Mouse (Mus musculus): ENCODE measurements around the gene Sarm1. TPM values are rescaled to one million over a fixed set of nuclear protein-coding genes. Genes with fewer than 3 reads are reported as not detected.

The Sarm1 gene
- total RNA-seq, 2 experiments from 2014 or later = 51.0 to 53.2 TPM

GRCm38 (mm10) chr11:78513106-78513790, 15.7 kb upstream of the Sarm1 start:
- no peak for DNase-seq (ENCODE audit: low spot score in 2 of 2)

DNA sequence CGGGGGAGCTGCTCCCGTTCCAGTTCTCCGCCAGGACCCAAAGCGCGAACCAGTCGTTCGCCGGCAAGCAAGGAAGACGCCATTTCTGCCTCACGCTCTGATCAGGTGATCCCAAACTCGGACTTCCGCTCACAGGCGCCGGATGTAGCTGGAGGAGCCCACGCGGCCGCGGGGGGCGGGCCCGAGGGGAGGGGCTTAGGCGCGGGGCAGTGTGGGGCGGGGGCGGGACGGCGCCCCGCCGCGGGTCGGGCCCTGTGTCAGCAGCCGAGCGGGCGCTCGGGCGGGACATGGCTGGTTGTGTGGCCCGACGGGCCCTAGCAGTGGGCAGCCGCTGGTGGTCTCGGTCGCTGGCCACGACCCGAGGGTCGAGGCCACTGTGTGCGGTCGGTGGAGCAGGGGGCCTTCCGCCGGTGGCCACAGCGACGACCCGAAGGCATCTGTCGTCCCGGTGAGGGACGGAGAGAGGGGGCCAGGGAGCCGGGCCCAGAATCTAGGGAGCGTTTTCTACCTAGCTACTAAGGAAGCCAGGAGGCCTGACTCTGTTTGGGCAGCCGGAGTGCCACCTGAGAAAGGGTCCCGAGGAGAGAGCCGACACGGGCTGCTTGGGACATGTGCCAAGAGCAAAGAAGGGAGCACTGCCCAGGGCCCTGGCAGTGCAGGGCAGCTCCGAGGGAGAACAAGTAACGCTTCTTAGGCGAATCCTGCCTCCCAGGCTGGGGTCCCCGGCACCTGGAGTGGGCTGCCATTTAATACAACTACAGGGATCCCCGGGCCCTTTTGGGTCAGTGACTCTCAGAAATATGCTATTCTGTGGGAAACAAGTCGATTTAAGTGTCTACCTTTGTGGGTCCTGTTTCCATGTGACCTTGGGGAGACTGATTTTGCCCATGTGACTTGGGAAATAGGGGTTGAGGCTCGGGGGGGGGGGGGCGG, 14.7 kb upstream of the Sarm1 start, which contains the start of the genes Tmem199 and Poldip2:
Gene Tmem199 (minus strand): TSS at position 148 of the 933 bp plus-strand sequence.
Gene Poldip2 (plus strand): TSS at position 169 of the 933 bp plus-strand sequence.
- DNase-seq (ENCODE audit: low spot score in 2 of 2) = peak; percentile 82 to 93

DNA sequence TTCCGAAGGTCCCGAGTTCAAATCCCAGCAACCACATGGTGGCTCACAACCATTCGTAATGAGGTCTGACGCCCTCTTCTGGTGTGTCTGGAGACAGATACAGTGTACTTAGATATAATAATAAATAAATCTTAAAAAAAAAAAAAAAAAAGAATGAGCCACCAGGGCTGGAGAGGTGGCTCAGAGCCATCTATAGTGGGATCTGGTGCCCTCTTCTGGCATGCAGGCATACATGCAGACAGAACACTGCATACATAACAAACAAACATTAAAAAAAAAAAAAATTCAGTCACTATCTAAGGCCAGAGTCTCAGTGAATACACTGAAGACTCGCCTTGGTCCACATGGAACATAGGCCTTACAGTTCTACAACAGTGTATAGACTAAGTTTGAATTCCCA, 11.6 kb upstream of the Sarm1 start:
- no peak for DNase-seq (ENCODE audit: low spot score in 2 of 2)

DNA sequence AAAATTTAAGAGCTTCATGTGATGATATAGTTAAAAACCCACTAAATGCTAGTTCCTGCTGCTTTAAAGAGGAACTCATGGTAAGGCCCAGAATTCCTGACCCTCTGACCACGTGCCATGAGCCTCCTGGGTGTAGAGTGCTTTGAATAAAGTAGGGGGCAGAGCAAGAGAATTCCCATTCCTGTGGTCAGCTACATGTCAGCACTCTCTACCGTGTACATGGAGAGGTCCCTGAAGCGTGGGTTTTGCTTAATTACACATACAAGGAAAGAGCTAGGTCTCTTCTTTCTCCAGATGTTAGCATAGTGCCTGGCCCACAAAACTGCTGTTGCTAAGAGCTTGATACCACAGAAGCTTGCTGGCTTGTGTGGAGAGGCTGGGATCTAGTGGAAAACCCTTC, 7.9 kb upstream of the Sarm1 start:
- DNase-seq (ENCODE audit: low spot score in 2 of 2) = no peak

GRCm38 (mm10) chr11:78502909-78503650, 5.5 kb upstream of the Sarm1 start, which contains the start of gene Sebox:
TSS of gene Sebox (plus strand) at chr11:78503447.
- DNase-seq (ENCODE audit: low spot score in 2 of 2) = peak; percentile 42 to 76

DNA sequence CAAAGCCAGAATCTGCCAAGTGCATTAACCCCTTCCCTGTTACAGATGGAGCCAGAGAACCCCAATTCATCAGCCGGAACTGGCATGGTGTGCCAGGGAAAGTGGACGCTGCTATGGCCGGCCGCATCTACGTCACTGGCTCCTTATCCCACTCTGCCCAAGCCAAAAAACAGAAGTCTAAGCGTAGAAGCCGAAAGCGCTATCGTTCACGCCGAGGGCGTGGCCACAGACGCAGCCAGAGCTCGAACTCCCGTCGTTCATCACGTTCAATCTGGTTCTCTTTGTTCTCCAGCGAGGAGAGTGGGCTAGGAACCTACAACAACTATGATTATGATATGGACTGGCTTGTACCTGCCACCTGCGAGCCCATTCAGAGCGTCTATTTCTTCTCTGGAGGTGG, 4.0 kb upstream of the Sarm1 start:
- DNase-seq (ENCODE audit: low spot score in 2 of 2) = no peak

DNA sequence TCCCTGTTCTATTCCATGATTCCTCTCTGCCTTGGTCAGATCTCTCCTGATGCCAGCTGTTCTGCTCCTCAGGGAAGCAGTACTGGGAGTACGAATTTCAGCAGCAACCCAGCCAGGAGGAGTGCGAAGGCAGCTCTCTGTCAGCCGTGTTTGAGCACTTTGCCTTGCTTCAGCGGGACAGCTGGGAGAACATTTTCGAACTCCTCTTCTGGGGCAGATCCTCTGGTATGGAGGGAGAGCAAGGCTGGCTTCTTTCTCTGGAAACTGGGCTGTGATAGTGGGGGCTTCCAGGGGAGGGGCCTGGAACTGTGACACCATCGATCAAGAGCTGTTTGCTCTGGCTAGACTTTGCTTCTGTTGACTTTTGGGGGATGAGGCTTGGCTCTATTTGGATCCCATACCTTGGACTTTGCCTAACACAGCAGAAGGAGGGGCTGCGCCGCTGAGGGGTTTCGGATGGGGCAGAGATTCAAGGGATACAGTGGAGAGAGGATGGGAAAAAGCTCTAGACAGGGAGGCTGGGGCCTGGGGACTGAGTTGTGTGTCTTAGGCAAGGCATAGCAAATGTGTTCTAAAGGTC, 3.2 kb upstream of the Sarm1 start:
- no peak for DNase-seq (ENCODE audit: low spot score in 2 of 2)

GRCm38 (mm10) chr11:78499543-78499942, 2.0 kb upstream of the Sarm1 start:
- DNase-seq (ENCODE audit: low spot score in 2 of 2) = no peak

DNA sequence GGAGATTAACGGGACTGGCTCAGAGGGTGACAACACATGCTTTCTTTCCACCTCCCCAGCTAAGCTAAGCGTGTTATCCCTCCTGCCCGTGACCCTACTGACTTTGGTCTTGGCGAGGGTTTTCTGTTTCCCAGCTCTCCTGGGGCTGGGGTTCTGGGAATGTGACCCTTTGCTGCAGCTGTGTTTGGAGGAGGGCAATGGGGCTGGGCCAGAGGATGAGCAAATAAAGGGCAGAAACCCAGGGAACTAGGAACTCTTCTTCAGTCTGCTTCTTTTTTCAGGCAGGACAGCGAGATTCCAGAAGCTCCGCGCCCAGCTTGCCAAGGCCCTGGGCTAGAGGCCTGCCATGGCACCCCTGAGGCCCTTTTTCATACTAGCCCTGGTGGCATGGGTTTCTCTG, 1.4 kb upstream of the Sarm1 start, which contains the start of gene Vtn:
Gene Vtn (plus strand): TSS at position 88 of the 400 bp plus-strand sequence.
- no peak for DNase-seq (ENCODE audit: low spot score in 2 of 2)

DNA sequence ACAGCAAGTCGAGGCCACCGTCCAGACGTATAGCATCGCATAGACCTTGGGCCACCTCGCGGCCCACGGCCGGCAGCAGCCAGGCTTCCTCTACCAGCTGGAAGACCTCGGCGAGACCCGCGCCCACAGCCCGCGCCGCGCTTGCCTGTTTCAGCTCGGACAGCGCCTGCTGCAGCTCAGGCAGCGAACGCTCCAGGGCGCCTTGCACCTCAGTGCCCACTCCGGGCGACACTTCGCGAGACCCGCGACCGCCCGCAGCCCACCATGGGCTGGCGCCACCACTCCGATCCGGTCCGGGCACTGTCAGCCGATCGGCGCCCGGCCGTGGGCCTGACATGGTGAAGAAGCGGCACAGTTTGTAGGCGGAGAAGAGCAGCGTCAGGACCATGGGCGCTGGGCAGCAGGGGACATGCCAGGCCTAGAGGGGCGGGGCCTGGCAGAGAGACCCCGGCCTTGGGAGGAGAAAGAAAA, 448 bp downstream of the Sarm1 start:
- peak; percentile 43 to 61 for DNase-seq (ENCODE audit: low spot score in 2 of 2)

DNA sequence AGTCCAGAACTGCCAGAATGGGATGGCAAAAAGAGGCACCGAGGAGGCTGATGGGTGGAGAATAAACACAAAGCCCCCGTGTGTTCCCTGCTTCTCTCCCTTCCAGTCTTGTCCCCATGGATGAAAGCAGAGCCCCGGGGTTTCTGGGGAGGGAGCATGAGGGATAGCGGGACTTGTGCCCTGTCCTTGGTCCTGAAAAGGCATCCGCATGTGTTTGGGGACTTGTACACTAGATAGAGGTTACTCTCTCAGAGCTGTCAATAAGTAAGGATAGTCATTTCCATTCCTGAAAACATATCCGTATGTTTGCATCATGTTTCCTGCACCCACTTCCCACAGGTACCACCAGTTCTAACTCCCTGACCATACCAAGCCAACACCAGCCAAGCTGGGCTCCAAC, 1.6 kb downstream of the Sarm1 start:
- DNase-seq (ENCODE audit: low spot score in 2 of 2) = no peak

DNA sequence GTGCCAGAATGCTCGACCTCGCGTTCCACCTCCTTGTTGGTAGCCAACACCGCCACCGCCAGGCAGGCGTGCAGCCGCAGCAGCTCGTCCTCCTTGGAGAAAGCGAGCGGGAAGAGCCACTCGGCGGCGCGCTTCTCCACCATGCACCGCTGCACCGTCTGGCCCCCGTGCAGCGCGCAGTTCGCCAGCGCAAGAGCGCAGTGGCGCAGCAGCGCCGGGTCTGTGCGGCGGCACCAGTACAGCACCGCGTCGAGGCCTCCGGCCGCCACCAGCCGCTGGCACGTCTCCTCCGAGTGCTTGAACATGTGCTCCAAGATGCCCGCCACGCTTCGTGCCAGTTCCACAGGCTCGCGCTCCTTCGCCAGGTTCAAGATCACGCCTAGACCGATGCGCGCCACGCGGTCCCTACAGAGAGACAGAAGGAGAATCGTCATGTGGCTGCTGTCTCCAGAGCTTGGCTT, 6.7 kb downstream of the Sarm1 start:
- DNase-seq (ENCODE audit: low spot score in 2 of 2) = peak in 1 of 2 experiments; percentile 52

DNA sequence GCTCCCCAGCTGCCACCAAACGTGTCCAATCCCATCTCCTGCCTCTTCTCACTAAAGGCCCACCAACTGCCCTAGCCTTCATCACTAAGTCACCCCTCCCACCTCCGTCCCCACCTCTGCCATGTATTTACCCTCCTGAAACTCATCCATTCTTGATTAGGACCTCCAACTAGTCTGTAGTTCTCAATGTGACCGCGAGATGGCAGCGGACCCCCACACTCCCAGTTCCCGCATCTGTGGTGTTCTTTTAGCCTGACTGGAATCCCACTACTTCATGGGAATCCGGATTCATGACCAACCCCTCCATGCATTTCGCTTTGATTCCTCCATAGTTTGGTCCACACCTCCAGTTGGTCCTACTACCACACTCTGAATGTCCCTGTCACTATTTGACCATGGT, 9.4 kb downstream of the Sarm1 start:
- DNase-seq (ENCODE audit: low spot score in 2 of 2) = peak; percentile 85 to 88

- DNase-seq (ENCODE audit: low spot score in 2 of 2) = no peak
Observed at GRCm38 (mm10) chr11:78483639-78484038, 13.9 kb downstream of the Sarm1 start.

GRCm38 (mm10) chr11:78475289-78475688, 22.3 kb downstream of the Sarm1 start:
- DNase-seq (ENCODE audit: low spot score in 2 of 2) = no peak

DNA sequence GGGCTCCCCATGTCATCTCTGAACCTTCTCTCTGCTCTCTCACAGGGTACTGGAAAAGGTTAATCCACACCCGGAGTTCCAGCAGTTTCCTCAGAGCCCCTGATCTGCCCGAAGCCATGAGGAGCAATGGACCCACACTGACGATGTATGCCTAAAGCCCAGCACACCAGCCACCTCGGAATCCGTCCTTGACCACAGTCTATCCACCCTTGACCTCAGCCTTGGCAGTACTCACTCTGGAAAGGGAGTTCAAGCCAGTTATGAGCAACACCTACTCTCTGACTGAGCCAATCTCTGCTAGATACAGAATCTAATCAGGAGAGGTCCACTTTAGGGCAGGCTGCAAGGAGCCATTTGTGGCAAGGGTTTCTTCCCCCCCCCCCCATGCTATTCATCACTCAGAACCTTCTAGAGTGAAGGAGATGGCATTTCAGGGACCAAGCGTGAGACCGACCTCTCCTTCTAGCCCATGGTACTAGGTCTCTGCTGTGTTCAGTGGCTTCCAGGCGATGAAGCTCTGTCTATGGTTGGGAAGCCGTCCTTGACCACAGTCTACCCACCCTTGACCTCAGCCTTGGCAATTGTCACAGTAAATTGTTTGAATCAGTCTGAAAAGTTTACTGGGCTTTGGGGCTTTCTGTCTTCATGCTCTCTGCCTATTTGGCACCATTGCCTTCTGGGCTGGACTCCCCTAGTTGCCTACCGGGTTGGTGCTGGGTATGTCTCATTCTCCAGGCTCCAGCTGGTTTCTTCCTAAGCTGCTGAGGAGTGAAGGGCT, 26.0 kb downstream of the Sarm1 start:
- DNase-seq (ENCODE audit: low spot score in 2 of 2) = no peak

DNA sequence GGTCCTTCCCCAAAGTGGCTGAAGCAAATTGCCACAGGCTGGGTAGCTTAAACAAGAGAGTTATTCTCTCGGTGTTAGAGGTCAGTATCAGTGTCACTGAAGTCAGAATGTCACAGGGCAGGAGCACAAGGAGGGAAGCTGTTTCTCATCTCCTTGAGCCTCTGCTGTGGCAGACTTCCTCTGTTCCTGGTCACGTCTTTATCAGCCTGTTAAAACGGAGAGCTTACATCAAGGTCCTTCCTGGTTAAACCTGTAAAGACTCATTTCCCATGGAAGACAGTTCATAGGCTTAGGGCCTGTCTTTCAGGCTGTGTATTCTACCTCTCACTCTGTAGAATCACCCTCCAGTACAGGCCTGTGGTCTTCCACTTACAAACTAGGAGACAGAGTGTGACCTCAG, 29.6 kb downstream of the Sarm1 start:
- DNase-seq (ENCODE audit: low spot score in 2 of 2) = no peak

GRCm38 (mm10) chr11:78467515-78467914, 30.0 kb downstream of the Sarm1 start:
- DNase-seq (ENCODE audit: low spot score in 2 of 2) = no peak

GRCm38 (mm10) chr11:78466242-78466912, 31.2 kb downstream of the Sarm1 start:
- no peak for DNase-seq (ENCODE audit: low spot score in 2 of 2)

Measured in layer of hippocampus, postnatal 14 days (tissue).